Mouse (Mus musculus): Measurements from ENCODE around the gene Cdk14. TPM values are rescaled to one million over a fixed set of nuclear protein-coding genes. Genes with fewer than 3 reads are reported as not detected.
A peak's percentile ranks its signal among the peaks of the same experiment; 100 is the strongest.

Gene Cdk14
- polyA plus RNA-seq, 1 experiment: 2.6 TPM

- Histone ChIP-seq H3K27me3 (replicated peaks; ENCODE audit: control insufficient read depth, insufficient read depth, low read length) (no peaks in the 10 kb centered on the region), H3K4me3 (ENCODE audit: insufficient read depth, low read depth, low read length) (no peak overlapping the region), H3K27ac (ENCODE audit: insufficient read depth, low read depth, low read length) (no peak overlapping the region), H3K36me3 (ENCODE audit: control insufficient read depth, insufficient read depth, low read length) (no peaks in the 10 kb centered on the region), H3K4me1 (ENCODE audit: control insufficient read depth, insufficient read depth, low read length) (no peaks in the 10 kb centered on the region)
- no peak for DNase-seq
- WGBS: 67% methylated on average over 2 of the region's 2 CpGs
- TF ChIP-seq CTCF (conservative IDR thresholded peaks at IDR 0.05; ENCODE audit: insufficient read depth, insufficient read length, low read depth, low read length): no peak
Observed at GRCm38 (mm10) chr5:4853503-4853902, 566.6 kb downstream of the Cdk14 start.

GRCm38 (mm10) chr5:4852711-4853320, 567.3 kb downstream of the Cdk14 start:
- H3K4me3 ChIP-seq (ENCODE audit: insufficient read depth, low read depth, low read length): no peak overlapping the region
- no peak for TF ChIP-seq POLR2A (IDR thresholded peaks at IDR 0.05; ENCODE audit: low read depth, low read length)
- no peak for TF ChIP-seq CTCF (conservative IDR thresholded peaks at IDR 0.05; ENCODE audit: insufficient read depth, insufficient read length, low read depth, low read length)
- DNase-seq: no peak
- H3K27ac ChIP-seq (ENCODE audit: insufficient read depth, low read depth, low read length): peak overlapping the region; percentile 30; the same call in 1 of the 2 replicates
- H3K27me3 ChIP-seq (replicated peaks; ENCODE audit: control insufficient read depth, insufficient read depth, low read length): no peaks in the 10 kb centered on the region
- H3K4me1 ChIP-seq (ENCODE audit: control insufficient read depth, insufficient read depth, low read length): no peaks in the 10 kb centered on the region
- 64% methylated on average over 6 of the region's 6 CpGs for WGBS
- no peaks in the 10 kb centered on the region for H3K36me3 ChIP-seq (ENCODE audit: control insufficient read depth, insufficient read depth, low read length)

DNA sequence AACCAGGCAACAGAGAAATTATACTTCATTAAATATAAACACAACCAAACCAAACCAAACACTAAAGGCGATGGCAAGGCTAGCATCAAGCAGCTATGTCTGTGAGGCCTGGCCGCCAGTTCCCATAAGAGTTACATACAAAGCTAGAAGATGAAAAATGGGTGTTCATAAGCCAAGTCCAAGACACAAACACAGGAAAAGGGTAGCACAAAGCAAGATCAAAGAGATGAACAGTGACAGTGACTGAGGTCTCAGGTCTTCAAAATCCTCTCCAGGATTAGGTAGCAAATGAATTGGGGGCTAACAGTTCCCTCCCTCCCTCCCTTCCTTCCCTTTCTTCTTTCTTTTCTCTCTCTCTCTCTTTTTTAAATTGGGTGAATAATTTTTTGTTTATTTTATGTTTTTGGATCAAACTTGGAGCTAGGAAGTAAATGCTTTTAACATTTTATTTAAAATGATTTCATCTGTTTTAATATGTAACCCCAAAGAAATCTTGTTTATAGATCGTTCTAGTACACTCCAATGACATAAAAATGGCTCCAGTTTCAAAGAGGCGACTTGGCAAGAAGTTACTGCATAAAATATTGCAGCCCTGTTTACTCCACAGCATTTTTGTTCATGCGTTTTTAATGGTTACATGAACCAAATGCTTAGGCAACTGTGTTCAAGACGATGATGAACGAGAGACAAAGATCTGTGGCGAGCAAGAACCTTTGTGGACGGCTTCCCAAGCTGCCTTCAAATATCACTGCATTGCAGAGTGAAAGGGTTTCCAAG, 568.0 kb downstream of the Cdk14 start:
- no peak for TF ChIP-seq CTCF (conservative IDR thresholded peaks at IDR 0.05; ENCODE audit: insufficient read depth, insufficient read length, low read depth, low read length)
- Histone ChIP-seq H3K4me1 (ENCODE audit: control insufficient read depth, insufficient read depth, low read length) (no peaks in the 10 kb centered on the region), H3K36me3 (ENCODE audit: control insufficient read depth, insufficient read depth, low read length) (no peaks in the 10 kb centered on the region), H3K27ac (ENCODE audit: insufficient read depth, low read depth, low read length) (no peak overlapping the region), H3K27me3 (replicated peaks; ENCODE audit: control insufficient read depth, insufficient read depth, low read length) (no peaks in the 10 kb centered on the region), H3K4me3 (ENCODE audit: insufficient read depth, low read depth, low read length) (no peak overlapping the region)
- DNase-seq: peak; percentile 21
- 72% methylated on average over 9 of the region's 9 CpGs for WGBS

DNA sequence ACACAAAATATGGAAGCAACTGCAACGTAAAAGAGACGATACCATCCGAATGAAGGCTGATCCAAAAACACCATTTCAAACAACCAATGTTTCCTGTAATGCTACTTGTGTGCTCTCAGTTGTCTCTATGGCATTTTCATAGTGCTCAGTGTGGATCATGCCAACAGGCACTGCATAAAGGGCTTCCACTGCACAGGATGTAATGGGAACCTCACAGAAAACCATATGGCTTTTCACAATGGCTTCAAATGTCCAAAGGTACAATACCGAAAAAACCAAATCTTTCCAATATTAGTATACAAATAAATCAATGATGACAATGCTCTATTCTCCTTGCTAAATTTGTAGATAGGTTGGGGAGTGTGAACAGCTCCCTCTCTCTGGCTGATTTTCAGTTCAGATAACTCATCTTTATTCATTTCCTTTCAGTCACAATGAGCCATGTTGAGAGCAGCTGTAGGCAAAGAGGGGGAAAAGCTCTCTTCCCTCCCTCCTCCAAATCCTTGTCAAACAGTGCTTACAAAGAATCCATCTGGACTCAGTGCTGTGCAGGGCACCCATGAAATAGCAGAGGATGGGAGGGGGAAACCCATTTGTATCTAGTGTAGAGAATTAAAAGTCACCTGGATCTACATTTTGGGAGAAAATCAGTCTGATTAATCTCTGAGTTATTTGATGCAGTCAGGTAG, 568.7 kb downstream of the Cdk14 start:
- Histone ChIP-seq H3K36me3 (ENCODE audit: control insufficient read depth, insufficient read depth, low read length) (no peaks in the 10 kb centered on the region), H3K4me3 (ENCODE audit: insufficient read depth, low read depth, low read length) (no peak overlapping the region), H3K4me1 (ENCODE audit: control insufficient read depth, insufficient read depth, low read length) (no peaks in the 10 kb centered on the region), H3K27ac (ENCODE audit: insufficient read depth, low read depth, low read length) (no peak overlapping the region), H3K27me3 (replicated peaks; ENCODE audit: control insufficient read depth, insufficient read depth, low read length) (no peaks in the 10 kb centered on the region)
- TF ChIP-seq CTCF (conservative IDR thresholded peaks at IDR 0.05; ENCODE audit: insufficient read depth, insufficient read length, low read depth, low read length) (no peak), POLR2A (IDR thresholded peaks at IDR 0.05; ENCODE audit: low read depth, low read length) (no peak)
- no peak for DNase-seq
- WGBS: 93% methylated on average over 4 of the region's 4 CpGs

GRCm38 (mm10) chr5:4834819-4835480, 585.2 kb downstream of the Cdk14 start:
- H3K36me3 ChIP-seq (ENCODE audit: control insufficient read depth, insufficient read depth, low read length): no peaks in the 10 kb centered on the region
- no peaks in the 10 kb centered on the region for H3K27me3 ChIP-seq (replicated peaks; ENCODE audit: control insufficient read depth, insufficient read depth, low read length)
- 27% methylated on average over 13 of the region's 13 CpGs for WGBS
- H3K4me3 ChIP-seq (ENCODE audit: insufficient read depth, low read depth, low read length): no peak overlapping the region
- DNase-seq: peak; percentile 28
- H3K4me1 ChIP-seq (ENCODE audit: control insufficient read depth, insufficient read depth, low read length): 0 out of 2 replicates have a peak, but pooled peaks cover 2% of the 10 kb centered on the region
- TF ChIP-seq POLR2A (IDR thresholded peaks at IDR 0.05; ENCODE audit: low read depth, low read length): no peak
- H3K27ac ChIP-seq (ENCODE audit: insufficient read depth, low read depth, low read length): no peak overlapping the region

DNA sequence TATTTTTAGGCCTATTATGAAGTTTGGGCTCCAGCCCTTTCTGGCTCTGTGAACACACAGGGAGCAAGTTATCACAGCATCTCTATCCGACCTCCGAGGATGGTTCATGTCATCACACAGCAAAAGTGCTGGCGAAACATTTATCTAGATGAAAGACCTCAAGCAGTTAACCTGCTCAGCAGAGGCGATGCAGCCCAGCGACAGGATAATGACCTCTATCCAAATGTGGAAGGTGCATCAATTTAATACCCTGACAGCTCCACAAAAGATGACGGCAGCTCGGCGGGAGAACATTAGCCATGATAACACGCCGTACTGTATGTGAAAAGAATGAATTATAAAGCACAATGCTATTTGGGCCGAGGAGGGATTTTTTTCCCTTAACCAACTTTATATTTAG, 586.2 kb downstream of the Cdk14 start:
- DNase-seq: no peak
- H3K4me3 ChIP-seq (ENCODE audit: insufficient read depth, low read depth, low read length): no peak overlapping the region
- H3K27ac ChIP-seq (ENCODE audit: insufficient read depth, low read depth, low read length): no peak overlapping the region
- TF ChIP-seq POLR2A (IDR thresholded peaks at IDR 0.05; ENCODE audit: low read depth, low read length) (no peak), CTCF (conservative IDR thresholded peaks at IDR 0.05; ENCODE audit: insufficient read depth, insufficient read length, low read depth, low read length) (no peak)
- no peaks in the 10 kb centered on the region for H3K27me3 ChIP-seq (replicated peaks; ENCODE audit: control insufficient read depth, insufficient read depth, low read length)
- no peaks in the 10 kb centered on the region for H3K36me3 ChIP-seq (ENCODE audit: control insufficient read depth, insufficient read depth, low read length)
- 75% methylated on average over 11 of the region's 11 CpGs for WGBS
- 0 out of 2 replicates have a peak, but pooled peaks cover 2% of the 10 kb centered on the region for H3K4me1 ChIP-seq (ENCODE audit: control insufficient read depth, insufficient read depth, low read length)

DNA sequence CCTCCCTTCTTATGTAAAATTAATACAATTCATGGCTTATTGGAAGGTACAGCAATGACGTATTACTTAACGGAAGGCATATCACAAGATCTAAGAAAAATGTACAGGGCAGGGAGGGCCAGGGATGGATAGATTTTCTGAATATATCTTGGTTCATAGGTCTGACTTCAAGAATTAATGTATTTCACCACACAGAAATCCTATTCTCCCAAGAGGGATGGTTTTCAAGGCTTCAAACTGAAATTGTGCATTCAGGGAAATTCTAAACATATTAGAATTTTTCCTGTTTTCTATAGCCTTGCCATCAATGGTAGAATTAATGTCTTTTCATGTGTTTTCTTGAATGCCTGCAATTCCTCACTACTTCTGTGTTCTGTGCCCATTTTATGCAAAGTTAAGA, 593.2 kb downstream of the Cdk14 start:
- Histone ChIP-seq H3K27me3 (replicated peaks; ENCODE audit: control insufficient read depth, insufficient read depth, low read length) (no peaks in the 10 kb centered on the region), H3K36me3 (ENCODE audit: control insufficient read depth, insufficient read depth, low read length) (no peaks in the 10 kb centered on the region), H3K27ac (ENCODE audit: insufficient read depth, low read depth, low read length) (no peak overlapping the region), H3K4me1 (ENCODE audit: control insufficient read depth, insufficient read depth, low read length) (no peaks in the 10 kb centered on the region), H3K4me3 (ENCODE audit: insufficient read depth, low read depth, low read length) (no peak overlapping the region)
- 93% methylated on average over 2 of the region's 2 CpGs for WGBS
- no peak for DNase-seq
- TF ChIP-seq POLR2A (IDR thresholded peaks at IDR 0.05; ENCODE audit: low read depth, low read length) (no peak), CTCF (conservative IDR thresholded peaks at IDR 0.05; ENCODE audit: insufficient read depth, insufficient read length, low read depth, low read length) (no peak)

Data from kidney, adult 2 months (tissue).